Mouse (Mus musculus) midbrain, embryonic 10.5 days (tissue): ENCODE data around the gene Mmp24. TPM values are rescaled to one million over a fixed set of nuclear protein-coding genes. Genes with fewer than 3 reads are reported as not detected.

Source experiments
- DNase-seq: peaks from one replicate; pipeline ENCODE4 v3.0.0-alpha.2; 2017; ENCODE audit warnings: low spot score
- H3K27ac ChIP-seq: fragments of 300-500 bp; sonication (generic); replicated peaks from 2 replicates; pipeline ENCODE4 v1.5.1; 2016; ENCODE audit warnings: mild to moderate bottlenecking
- H3K27me3 ChIP-seq: fragments of 300-500 bp; sonication (generic); 2 replicates; pipeline ENCODE4 v1.6.1; 2016; ENCODE audit warnings: low read depth, mild to moderate bottlenecking; ENCODE audit not compliant: poor library complexity, severe bottlenecking
- H3K36me3 ChIP-seq: fragments of 300-500 bp; sonication (generic); 2 replicates; pipeline ENCODE4 v1.6.1; 2016; ENCODE audit warnings: mild to moderate bottlenecking, moderate library complexity
- H3K4me1 ChIP-seq: fragments of 300-500 bp; sonication (generic); 2 replicates; pipeline ENCODE4 v1.6.1; 2016
- H3K4me3 ChIP-seq: fragments of 300-500 bp; sonication (generic); 2 replicates; pipeline ENCODE4 v1.5.1; 2016; ENCODE audit warnings: mild to moderate bottlenecking, moderate library complexity
- H3K9me3 ChIP-seq: fragments of 300-500 bp; sonication (generic); replicated peaks from 2 replicates; pipeline ENCODE4 v1.6.1; 2016; ENCODE audit warnings: mild to moderate bottlenecking
- WGBS: fragments of 180-500 bp; shearing (Covaris S2); methylation state at CpG from one replicate; pipeline ENCODE4 v1.1.7; 2016; 5-methylcytosine and 5-hydroxymethylcytosine counted together
- polyA plus RNA-seq: library from polyadenylated mRNA; unstranded; fragments of >200 nt; fragmentation: Nextera tagmentation; extraction: Ambion mirVana; gene quantifications from 2 replicates; pipeline ENCODE4 v1.2.1, GENCODE M21; 2016

The Mmp24 gene
- polyA plus RNA-seq, 1 experiment from 2014 or later: 0.49 TPM

DNA sequence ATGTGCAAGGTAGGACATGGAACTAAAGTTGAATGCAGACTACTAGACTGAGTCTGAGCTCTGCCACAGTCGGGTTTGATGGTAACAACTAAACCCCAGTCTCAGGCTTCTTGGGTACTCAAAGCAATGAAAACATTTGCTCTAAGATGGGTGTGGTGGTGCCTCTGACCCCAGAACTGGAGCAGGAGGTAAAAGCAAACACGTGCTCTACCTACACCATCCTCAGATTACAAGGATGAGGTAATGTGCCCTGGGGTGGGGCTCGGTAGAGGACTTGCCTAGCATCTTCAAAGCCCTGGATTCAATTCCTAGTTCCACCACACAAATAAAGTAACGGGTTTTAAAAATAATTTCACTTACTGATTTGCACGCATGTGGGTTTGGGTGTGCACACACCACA lies 77.4 kb downstream of the Mmp24 start:
- no peak overlapping the region for H3K4me3 ChIP-seq
- H3K9me3 ChIP-seq: no peaks in the 10 kb centered on the region
- WGBS: 91% methylated on average over 5 of the region's 5 CpGs
- H3K27me3 ChIP-seq: no peaks in the 10 kb centered on the region
- no peak overlapping the region for H3K27ac ChIP-seq
- H3K4me1 ChIP-seq: no peaks in the 10 kb centered on the region
- DNase-seq: no peak
- H3K36me3 ChIP-seq: peaks cover 87% of the 10 kb centered on the region

DNA sequence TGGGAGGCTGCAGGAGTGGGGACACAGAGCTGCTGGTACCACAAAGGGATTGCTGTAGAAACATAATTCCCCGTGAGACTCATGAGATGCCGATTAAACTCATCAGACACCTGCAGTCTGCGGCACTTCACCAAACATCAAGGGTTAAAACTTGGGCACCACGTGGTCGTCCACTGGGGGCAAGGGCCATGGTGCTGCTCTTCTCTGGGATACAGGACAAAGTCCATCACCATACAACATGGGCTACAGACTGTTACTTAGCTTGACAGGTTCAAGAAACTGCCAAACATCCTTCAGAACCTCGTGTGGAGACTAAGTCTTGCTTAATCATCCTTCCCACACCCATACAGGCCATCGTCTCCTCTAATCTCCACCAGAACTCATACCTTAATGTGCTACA lies 85.0 kb downstream of the Mmp24 start:
- Histone ChIP-seq H3K27ac (no peak overlapping the region), H3K27me3 (no peaks in the 10 kb centered on the region), H3K9me3 (no peaks in the 10 kb centered on the region), H3K36me3 (peaks cover 42% of the 10 kb centered on the region), H3K4me3 (no peak overlapping the region), H3K4me1 (no peaks in the 10 kb centered on the region)
- WGBS: 88% methylated on average over 7 of the region's 7 CpGs
- DNase-seq: no peak

- Histone ChIP-seq H3K36me3 (peaks cover 29% of the 10 kb centered on the region), H3K27ac (no peak overlapping the region), H3K4me3 (no peak overlapping the region), H3K9me3 (no peaks in the 10 kb centered on the region), H3K4me1 (no peaks in the 10 kb centered on the region), H3K27me3 (no peaks in the 10 kb centered on the region)
- 94% methylated on average over 6 of the region's 6 CpGs for WGBS
- DNase-seq: no peak
Observed at GRCm38 (mm10) chr2:155861581-155861980, 86.4 kb downstream of the Mmp24 start.

DNA sequence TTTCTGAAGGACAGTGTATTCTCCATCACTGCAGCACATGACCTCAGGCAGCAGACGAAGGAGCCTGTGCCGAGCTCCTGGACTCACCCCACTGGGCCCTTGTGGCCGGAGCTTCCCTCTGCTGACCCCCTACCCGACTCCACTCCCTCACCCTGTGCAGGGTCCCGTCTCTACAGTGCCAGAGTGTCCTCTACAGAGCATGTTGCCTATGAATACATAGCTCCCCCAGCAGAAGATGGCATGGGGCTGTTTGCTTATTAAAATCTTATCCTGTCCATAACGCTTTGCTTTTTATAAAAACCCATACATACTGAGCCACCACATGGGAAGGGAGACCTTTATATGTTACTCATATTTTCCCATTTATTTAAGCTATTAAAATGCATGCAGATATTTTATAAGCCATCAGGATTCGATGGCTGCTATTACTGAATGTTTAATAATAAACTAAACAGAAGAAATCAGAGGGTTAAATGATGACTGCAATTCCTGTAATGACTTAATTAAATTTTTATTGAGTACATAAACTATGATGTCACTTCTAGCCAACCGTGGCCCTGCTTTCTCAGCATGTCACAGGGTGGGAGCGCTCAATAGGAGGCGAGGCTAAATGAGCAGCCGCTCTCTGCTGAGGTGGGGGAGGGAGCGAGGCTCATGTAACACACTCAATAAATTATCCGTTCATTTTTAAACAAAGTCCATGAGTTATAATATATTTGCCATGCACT lies 87.6 kb downstream of the Mmp24 start:
- Histone ChIP-seq H3K27me3 (no peaks in the 10 kb centered on the region), H3K36me3 (peaks cover 25% of the 10 kb centered on the region), H3K4me3 (no peak overlapping the region), H3K27ac (no peak overlapping the region), H3K4me1 (no peaks in the 10 kb centered on the region), H3K9me3 (no peaks in the 10 kb centered on the region)
- no peak for DNase-seq
- WGBS: 83% methylated on average over 13 of the region's 13 CpGs

DNA sequence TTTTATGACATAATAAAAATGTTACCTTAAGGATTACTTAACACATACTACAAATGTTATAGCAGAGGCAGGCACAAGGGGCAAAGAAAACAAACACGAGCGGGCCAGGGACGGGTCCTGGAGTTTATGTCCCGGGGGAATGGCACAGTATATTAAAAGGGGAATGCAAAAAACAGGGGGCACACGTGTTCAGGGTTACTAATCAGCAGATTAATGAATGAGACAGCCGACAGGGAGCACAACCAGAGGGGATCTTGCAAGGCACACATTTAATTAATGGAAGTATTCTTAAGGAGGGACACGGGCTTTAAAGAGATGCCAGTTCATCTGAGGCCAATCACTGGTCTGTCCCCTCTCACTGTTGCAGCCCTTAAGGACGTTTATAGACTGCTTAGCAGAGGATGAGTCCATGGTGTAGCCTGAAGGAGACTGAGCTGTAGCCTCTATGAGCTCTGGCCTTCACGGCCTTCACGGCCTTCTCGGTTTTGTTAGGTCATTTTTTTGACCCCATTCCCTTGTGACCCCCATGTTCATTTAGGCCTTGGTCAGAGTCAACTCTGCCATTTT lies 88.2 kb downstream of the Mmp24 start:
- Histone ChIP-seq H3K4me3 (no peak overlapping the region), H3K9me3 (no peaks in the 10 kb centered on the region), H3K36me3 (peaks cover 22% of the 10 kb centered on the region), H3K27ac (no peak overlapping the region), H3K27me3 (no peaks in the 10 kb centered on the region), H3K4me1 (no peaks in the 10 kb centered on the region)
- 73% methylated on average over 11 of the region's 11 CpGs for WGBS
- DNase-seq: no peak

Other genes starting within 250 kb of the Mmp24 start
- gene Gss, start 182.5 kb upstream of the Mmp24 start, polyA plus RNA-seq: 19.6 and 22.1 TPM in 2 replicates
- 0.53 and 0.60 TPM in 2 replicates for gene Myh7b, start 164.1 kb upstream of the Mmp24 start, polyA plus RNA-seq
- 123 and 137 TPM in 2 replicates for gene Trpc4ap, start 83.0 kb upstream of the Mmp24 start, polyA plus RNA-seq
- 34.0 and 34.4 TPM in 2 replicates for gene Edem2, start 45.9 kb upstream of the Mmp24 start, polyA plus RNA-seq
- gene Gm17581, start 39.5 kb upstream of the Mmp24 start, polyA plus RNA-seq: not detected in 2 replicates
- gene Procr, start 24.2 kb upstream of the Mmp24 start, polyA plus RNA-seq: 1.3 and 1.9 TPM in 2 replicates
- 6.8 and 10.5 TPM in 2 replicates for gene BC029722, start 44.1 kb downstream of the Mmp24 start, polyA plus RNA-seq
- 227 and 257 TPM in 2 replicates for gene Eif6, start 51.6 kb downstream of the Mmp24 start, polyA plus RNA-seq
- 0.16 and 0.50 TPM in 2 replicates for gene Fam83c, start 59.5 kb downstream of the Mmp24 start, polyA plus RNA-seq
- 81.9 and 86.3 TPM in 2 replicates for gene Uqcc1, start 155.0 kb downstream of the Mmp24 start, polyA plus RNA-seq
- 0.10 TPM in 1 of 2 replicates, not detected in the other for gene Gm15557, start 165.4 kb downstream of the Mmp24 start, polyA plus RNA-seq
- 0.07 TPM in 2 replicates for gene Gdf5, start 170.0 kb downstream of the Mmp24 start, polyA plus RNA-seq
- 24.1 and 24.3 TPM in 2 replicates for gene Cep250, start 181.1 kb downstream of the Mmp24 start, polyA plus RNA-seq
- 1.2 and 2.3 TPM in 2 replicates for gene 6430550D23Rik, start 232.6 kb downstream of the Mmp24 start, polyA plus RNA-seq
- 211 and 239 TPM in 2 replicates for gene Ergic3, start 232.7 kb downstream of the Mmp24 start, polyA plus RNA-seq